Mouse (Mus musculus) erythroblast, adult 5-6 weeks (primary cell): Measurements from ENCODE around the gene Sox10. TPM values are rescaled to one million over a fixed set of nuclear protein-coding genes. Genes with fewer than 3 reads are reported as not detected.

Experiments used
- ATAC-seq: replicated peaks from 2 replicates; pipeline ENCODE4 v1.8.0; 2016; ENCODE audit warnings: moderate number of reproducible peaks, mild to moderate bottlenecking, moderate TSS enrichment, inconsistent platforms; ENCODE audit not compliant: poor library complexity, low FRiP score, severe bottlenecking
- total RNA-seq, 2 experiments: library from RNA; stranded (forward) in 1 of 2; stranded (reverse) in 1 of 2; fragments of 150-400 nt in 1 of 2; fragments of 200-764, 138-1000 nt in 1 of 2; gene quantifications; 2 replicates each; pipeline versions ENCODE4 v1.2.3 to v1.2.4; 2015 to 2017; ENCODE audit warnings: low replicate concordance in 2 of 2

Gene Sox10
- total RNA-seq, 2 experiments from 2014 or later: not detected

DNA sequence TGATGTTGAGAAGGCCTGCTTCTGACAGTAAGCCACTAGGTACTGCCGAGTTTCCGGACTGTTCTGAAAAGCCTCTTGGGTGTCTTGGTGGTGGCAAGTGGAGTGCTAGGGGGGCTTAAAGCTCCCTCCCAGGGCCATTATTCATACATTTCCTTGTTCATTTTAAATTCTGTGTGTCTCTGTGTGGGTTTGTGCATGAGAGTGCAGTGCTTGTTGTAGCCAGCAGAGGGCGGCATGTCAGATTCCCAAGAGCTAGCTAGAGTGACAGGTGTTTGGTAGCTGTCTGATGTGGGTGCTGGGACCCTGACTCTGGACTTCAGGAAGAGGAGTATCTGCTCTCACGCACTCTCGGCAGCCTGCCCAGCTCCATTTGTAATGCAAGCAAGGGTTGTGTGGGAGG is 36.8 kb downstream of the Sox10 start:
- ATAC-seq: no peak

DNA sequence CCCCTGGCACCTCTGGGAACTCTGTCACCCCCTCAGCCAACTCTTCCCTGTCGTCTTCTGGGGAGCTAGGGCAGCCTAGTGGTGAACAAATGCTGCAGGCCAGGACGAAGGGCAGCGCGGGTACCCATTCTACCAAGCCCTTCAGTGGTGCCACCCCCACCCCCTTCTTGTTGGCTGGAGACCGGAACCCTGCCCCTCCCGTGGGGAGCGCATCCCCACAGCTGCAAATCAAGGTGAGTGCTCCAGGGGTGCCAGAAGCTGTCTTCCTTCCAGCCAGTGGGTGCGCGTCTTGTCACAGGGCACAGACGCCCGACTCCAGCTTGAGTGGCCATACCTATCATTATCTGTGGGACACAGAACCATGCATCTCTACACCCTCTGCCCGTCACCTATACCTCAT is 37.9 kb downstream of the Sox10 start:
- ATAC-seq: no peak

DNA sequence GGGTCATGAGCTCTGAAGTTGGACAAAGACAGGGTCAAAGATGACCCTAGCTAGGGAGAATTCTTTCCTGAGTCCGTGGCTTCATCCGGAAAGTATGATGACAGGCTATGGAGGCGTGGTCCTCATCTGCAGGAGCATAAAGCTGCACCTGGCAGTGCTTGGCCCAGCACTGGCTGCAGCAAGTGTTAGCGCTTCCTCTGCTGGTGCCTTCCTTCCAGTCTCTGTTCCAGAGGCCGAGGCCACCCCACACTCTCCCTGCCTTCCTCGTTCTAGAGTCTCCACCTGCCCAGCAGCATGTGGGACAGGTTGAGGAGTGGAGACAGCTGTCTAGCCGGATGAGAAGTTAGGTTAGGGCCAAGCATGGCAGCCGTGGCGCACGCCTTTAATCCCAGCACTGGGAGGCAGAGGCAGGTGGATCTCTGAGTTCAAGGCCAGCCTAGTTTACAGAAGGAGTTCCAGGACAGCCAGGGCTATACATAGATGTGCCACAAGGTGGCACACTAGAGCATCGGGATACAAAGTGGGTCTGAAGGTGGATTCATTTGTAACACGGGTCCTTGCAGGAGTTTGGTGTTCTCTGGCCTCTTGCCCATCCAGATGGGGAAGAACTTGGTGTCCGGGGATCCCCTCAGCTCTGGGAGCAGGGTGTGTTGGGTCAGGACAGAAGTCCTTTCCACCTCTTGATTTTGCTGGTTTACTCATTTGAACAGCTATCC is 38.7 kb downstream of the Sox10 start:
- ATAC-seq: no peak

DNA sequence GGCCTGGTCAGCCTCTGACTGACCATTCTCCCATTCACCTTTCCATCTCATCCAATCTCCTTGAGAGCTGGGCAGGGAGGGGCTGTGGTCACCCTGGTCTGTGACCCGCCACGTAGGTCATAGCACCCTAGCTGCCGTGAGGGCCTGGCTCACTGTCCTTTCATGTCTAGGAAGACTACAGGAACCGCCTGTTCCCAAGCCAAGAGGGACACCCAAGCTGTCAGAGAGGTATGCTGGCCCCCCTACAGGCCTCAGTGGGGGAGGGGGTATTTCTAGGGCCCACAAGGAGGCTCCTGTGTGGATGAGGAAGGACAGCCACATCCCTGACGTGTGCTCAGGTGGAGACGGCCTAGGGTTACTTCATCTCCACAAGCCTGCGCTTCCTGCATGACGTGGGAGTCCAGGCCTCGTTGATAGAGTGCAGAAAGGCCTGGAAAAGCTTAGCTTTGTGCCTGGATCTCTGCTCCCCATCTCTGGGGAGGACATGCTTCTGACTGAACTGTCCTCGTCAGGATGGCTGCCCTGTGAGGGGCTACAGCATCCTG is 40.6 kb downstream of the Sox10 start:
- no peak for ATAC-seq

DNA sequence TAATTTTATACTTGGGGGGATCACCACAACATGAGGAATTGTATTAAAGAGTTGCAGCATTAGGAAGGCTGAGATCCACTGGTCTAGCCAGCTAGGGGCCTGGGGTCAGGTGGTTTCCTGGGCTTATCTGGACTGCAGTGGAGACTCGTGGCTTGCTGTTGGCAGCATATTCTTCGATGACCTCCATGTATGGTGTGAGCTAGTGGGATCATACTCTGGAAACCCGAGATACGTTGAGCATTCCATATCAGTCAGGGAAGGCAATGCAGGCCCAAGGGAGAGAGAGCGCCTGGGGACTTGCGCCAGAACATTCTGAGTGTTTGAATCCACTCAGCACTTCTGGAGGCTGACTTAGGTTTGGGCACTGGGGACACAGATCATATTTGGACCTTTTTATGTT is 41.3 kb downstream of the Sox10 start:
- no peak for ATAC-seq

DNA sequence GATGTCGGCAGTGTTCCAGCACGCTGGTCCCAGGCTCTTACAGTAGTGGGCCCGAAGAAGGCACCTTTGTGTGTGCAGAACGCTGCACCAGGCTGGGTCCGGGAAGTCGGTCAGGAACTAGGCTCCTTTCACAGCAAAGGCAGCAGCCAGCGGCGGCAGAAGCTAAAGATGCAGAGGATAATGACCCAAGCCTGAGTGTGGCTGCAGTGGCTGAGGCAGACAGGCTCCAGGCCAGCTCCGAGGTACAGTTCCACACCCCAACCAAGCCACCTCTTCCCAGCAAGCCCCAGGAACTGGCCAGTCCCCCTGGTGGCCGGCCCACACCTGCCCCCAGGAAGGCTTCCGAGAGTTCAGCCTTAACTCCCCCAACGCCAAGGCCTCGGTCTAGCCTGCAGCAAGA is 42.5 kb downstream of the Sox10 start:
- ATAC-seq: no peak

DNA sequence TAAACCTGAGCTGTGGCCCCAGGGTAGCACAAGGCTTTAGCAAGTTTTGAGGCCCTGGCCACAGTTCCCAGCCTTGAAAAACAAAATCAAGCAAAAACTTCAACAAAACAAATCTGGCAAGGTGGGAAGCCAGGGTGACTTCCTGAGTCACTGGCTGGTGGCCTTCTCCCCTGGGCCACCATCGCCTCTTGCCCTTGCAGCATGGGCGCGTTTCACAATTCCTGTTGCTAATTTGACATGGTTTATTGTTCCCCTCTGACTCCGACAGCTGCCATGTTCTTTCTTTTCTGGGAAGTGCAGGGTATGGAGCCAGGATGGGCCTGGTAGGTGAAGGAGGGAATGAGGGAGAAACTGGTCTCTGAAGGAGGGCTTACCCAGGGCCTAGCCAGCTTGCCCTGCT is 42.9 kb downstream of the Sox10 start:
- ATAC-seq: no peak

DNA sequence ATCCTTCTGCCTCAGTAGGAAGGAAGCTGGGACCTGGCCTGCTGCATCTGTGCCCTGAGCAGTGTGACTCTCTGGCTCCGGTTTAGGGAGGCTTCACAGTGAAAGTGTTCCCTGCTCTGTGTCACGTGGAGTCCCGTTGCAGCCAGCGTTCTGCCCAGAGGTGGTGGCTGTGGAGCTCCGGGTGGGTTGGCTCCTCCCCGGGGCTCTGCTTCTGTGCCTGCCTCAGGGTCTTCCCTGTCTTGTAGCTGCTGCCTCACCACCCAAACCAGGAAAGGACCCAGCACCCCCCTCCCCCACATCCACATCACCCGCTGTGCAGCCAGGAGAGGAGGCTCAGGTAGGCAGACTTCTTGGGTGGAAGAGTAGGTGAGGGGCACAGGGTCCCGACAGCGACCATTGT is 45.5 kb downstream of the Sox10 start:
- ATAC-seq: no peak

DNA sequence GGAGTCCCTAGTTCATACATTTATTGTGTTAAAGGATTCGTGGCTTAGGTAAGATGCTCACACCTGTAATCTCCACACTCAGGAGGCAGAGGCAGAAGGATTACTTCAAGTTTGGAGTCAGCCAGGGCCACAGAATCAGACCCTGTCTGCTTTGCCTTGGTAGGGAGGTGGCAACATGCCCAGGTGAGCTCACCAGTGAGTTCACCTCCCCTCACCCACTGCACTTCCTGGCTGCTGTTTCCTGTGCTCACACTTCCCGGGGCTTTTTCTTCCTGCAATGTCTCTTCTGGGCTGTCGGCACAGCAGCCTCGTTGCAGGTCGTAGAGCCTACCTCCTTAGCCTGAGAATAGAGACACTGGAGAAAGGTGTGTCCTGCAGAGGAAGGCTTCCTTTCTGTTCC is 49.8 kb downstream of the Sox10 start:
- ATAC-seq: no peak

DNA sequence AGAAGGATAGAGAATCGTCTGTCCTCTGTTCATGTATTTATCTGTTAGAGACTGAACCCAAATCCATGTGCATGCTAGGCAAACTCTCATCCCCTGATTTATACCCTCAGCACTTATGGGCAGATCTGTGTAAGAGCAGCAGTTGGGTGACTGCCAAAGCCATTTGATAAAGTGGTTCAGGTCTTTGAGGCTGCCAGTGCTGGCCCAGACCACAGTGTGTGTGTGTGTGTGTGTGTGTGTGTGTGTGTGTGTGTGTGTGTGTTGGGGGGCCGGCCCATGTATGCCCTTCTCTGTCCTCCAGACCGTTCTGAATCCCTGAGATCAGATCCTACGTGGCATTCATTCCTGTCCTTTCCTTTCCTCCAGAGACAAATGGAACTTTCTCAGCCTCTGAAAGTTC is 53.3 kb downstream of the Sox10 start:
- no peak for ATAC-seq

DNA sequence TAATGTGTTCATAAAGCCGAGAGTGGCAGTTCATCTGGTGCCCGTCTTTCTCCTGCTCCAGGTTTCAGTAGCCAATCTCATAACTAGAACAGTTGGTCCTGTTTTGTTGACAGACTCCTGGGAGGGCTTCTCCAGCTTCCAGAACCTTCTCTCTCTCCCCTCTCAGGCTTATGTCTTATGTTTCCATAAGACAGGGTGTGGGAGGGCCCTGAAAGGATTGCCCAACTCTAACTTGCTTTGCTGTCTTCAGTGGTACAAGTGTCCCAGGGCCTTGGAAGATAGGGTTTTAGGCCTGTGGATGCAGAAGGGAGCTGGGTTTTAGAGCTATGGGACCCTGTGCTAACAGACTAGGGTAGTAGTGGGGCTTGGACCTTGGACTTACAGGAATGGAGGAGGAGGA is 54.5 kb downstream of the Sox10 start:
- ATAC-seq: no peak

DNA sequence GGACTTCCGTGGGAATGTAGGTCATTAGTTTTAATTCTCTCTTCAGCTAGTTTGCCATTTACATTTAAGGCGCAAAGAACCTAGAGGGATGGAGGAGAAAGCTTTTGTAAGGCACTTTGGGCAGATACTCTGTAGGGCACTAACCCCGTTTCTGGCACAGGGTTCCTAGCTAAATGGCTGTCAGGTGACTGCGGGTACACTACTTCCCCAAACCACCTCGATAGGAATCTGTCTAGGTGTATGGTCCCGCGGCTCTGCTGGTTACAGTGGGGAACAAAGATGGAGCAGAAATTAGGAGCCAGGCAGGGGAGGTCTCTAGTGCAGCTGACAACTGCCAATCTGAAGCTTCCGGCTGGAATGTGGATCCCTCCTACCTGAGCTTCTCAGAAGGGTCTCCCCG is 55.0 kb downstream of the Sox10 start:
- no peak for ATAC-seq

DNA sequence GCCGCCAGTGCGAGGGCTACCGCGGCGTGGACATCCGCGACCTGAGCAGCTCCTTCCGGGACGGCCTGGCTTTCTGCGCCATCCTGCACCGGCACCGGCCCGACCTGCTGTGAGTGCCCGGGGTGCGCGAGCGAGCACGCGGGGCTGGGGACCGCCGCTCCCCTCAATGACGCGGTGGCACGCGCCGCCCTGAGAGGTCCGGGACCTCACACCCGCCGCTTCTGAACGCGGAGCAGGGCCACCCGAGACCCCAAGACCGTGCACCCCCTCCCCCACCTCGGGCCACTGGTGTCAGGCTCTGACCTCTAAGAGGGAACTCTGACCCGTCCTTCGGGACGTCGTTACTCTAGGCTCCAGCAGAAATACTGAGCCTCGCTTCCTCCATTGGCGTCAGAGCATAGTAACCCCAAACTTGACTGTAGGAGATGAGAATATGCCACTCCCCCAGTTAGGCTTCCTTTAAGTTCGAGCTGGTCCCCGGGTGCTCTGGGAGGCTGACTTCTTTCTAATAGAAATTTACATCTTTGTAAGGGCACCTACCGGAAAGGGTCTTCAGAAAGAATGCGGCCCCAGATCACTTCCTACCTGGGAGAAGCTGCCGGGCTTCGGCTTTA is 55.6 kb downstream of the Sox10 start:
- no peak for ATAC-seq

DNA sequence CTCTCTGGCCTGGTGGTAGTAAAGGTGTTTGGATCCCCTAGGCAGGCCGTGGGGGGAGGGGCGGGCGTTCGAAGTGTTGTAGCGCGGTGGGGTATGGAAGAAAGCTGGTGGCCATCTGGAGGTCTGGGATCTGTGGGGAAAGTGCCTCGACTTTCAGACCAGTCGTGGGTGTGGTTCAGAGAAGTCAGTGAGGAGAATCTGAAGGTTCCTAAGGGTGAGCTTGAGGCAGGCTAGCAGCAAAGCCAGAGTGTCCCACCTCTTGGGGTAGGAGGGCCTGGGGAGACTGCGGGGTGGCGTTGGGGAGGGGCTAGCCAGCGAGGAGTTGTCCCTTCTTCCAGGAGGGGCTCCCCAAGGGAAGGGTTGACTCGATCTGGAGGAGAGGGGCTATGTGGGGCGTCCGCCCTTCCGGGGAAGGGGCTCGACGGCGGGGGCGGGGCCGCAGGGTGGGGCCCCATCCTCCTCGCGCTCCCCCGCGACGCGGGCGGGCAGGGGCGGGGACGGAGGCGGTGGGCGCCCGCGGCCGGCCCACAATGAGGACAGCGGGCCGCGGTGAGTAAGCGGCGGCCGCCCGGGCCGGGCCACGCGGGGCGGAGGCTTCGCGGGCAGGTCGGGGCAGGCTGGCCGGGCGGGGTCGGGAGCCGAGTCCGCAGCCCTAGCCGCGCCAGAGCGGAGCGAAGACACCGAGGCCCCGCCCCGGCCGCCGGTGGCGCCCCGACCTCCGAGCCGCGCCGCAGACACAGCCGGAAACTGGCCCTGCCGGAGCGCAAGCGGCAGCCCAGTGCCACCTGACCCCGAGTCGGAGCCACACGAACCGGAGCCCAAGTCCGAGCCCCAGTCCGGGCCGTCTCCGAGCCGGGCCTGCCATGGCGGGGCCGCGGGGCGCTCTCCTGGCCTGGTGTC is 56.4 kb downstream of the Sox10 start, which contains the start of gene Micall1:
Gene Micall1, plus strand, starts transcription at position 478 of the 900 bp plus-strand sequence.
- no peak for ATAC-seq

DNA sequence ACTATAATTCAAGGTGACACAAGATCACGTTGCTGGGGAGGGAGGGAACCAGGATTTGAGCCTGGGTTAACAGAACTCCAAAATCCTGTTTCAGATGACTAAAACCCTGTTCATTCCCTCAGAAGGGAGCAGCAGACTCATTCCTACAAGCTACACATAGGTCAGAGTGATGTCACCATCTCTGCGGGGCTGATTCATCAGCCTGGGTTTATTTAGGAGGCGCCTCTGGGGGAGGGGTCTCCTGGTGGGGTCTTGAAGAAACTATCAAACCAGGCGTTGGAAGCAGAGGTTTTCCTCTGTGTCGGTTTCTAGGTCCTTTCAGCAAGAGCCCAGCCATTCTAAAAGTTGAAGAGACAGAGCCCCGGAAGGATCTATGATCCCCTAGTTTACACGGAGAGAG is 57.1 kb downstream of the Sox10 start:
- no peak for ATAC-seq

DNA sequence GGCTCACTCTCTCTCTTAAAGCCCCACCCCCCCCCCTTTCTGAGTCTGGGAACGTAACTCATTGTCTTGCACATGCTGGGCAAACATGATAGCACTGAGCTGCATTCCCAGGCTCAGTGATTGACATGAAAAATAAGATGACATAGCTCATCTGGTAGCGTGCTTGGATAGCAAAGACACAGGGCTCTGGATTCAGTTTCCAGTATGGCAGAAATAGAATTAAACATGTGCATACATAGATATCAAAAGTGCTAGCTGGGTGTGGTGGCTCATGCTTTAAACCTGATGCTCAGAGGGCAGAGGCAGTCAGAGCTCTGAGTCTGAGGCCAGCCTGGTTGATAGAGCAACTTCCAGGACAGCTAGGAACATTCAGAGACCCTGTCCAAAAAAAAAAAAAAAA is 59.2 kb downstream of the Sox10 start:
- 0 out of 2 replicates have a peak, but pooled peaks have one; percentile 33 for ATAC-seq

Other genes with a start within 250 kb of the Sox10 start
- 46.1 and 56.2 TPM in 2 replicates for gene Lgals1, start 238.5 kb downstream of the Sox10 start, total RNA-seq (2015; ENCODE audit: low replicate concordance)
- 77.5 and 79.0 TPM in 2 replicates for gene Lgals1, start 238.5 kb downstream of the Sox10 start, total RNA-seq (2017; ENCODE audit: low replicate concordance)
- gene Nol12, start 230.3 kb downstream of the Sox10 start, total RNA-seq (2015; ENCODE audit: low replicate concordance): 1.5 and 6.1 TPM in 2 replicates
- 7.6 and 10.7 TPM in 2 replicates for gene Nol12, start 230.3 kb downstream of the Sox10 start, total RNA-seq (2017; ENCODE audit: low replicate concordance)
- gene Triobp, start 217.5 kb downstream of the Sox10 start, total RNA-seq (2015; ENCODE audit: low replicate concordance): 42.6 and 43.6 TPM in 2 replicates
- gene Triobp, start 217.5 kb downstream of the Sox10 start, total RNA-seq (2017; ENCODE audit: low replicate concordance): 16.3 and 20.9 TPM in 2 replicates
- gene H1f0, start 136.8 kb downstream of the Sox10 start, total RNA-seq (2015; ENCODE audit: low replicate concordance): 6.5 and 8.6 TPM in 2 replicates
- 8.2 and 20.5 TPM in 2 replicates for gene H1f0, start 136.8 kb downstream of the Sox10 start, total RNA-seq (2017; ENCODE audit: low replicate concordance)
- not detected in 2 replicates for gene Galr3, start 123.4 kb downstream of the Sox10 start, total RNA-seq (2015; ENCODE audit: low replicate concordance)
- gene Galr3, start 123.4 kb downstream of the Sox10 start, total RNA-seq (2017; ENCODE audit: low replicate concordance): not detected in 2 replicates
- 12.3 and 20.0 TPM in 2 replicates for gene Ankrd54, start 102.3 kb downstream of the Sox10 start, total RNA-seq (2015; ENCODE audit: low replicate concordance)
- gene Ankrd54, start 102.3 kb downstream of the Sox10 start, total RNA-seq (2017; ENCODE audit: low replicate concordance): 7.5 and 11.4 TPM in 2 replicates
- gene Eif3l, start 90.1 kb downstream of the Sox10 start, total RNA-seq (2015; ENCODE audit: low replicate concordance): 29.4 and 47.6 TPM in 2 replicates
- gene Eif3l, start 90.1 kb downstream of the Sox10 start, total RNA-seq (2017; ENCODE audit: low replicate concordance): 51.3 and 56.2 TPM in 2 replicates
- gene Micall1, start 56.3 kb downstream of the Sox10 start, total RNA-seq (2015; ENCODE audit: low replicate concordance): 0.77 and 1.9 TPM in 2 replicates
- gene Micall1, start 56.3 kb downstream of the Sox10 start, total RNA-seq (2017; ENCODE audit: low replicate concordance): 0.68 and 0.98 TPM in 2 replicates
- 16.1 and 20.7 TPM in 2 replicates for gene Polr2f, start 24.2 kb downstream of the Sox10 start, total RNA-seq (2015; ENCODE audit: low replicate concordance)
- gene Polr2f, start 24.2 kb downstream of the Sox10 start, total RNA-seq (2017; ENCODE audit: low replicate concordance): 10.8 and 13.9 TPM in 2 replicates
- gene 1700088E04Rik, start 24.0 kb downstream of the Sox10 start, total RNA-seq (2015; ENCODE audit: low replicate concordance): not detected in 2 replicates
- not detected in 2 replicates for gene 1700088E04Rik, start 24.0 kb downstream of the Sox10 start, total RNA-seq (2017; ENCODE audit: low replicate concordance)
- gene Pick1, start 63.9 kb upstream of the Sox10 start, total RNA-seq (2015; ENCODE audit: low replicate concordance): 1.3 TPM in 1 of 2 replicates, not detected in the other
- gene Pick1, start 63.9 kb upstream of the Sox10 start, total RNA-seq (2017; ENCODE audit: low replicate concordance): 1.3 and 4.9 TPM in 2 replicates
- not detected in 2 replicates for gene Gm49486, start 64.2 kb upstream of the Sox10 start, total RNA-seq (2015; ENCODE audit: low replicate concordance)
- not detected in 2 replicates for gene Gm49486, start 64.2 kb upstream of the Sox10 start, total RNA-seq (2017; ENCODE audit: low replicate concordance)
- gene Slc16a8, start 89.5 kb upstream of the Sox10 start, total RNA-seq (2015; ENCODE audit: low replicate concordance): not detected in 2 replicates
- not detected in 2 replicates for gene Slc16a8, start 89.5 kb upstream of the Sox10 start, total RNA-seq (2017; ENCODE audit: low replicate concordance)
- gene Baiap2l2, start 120.3 kb upstream of the Sox10 start, total RNA-seq (2015; ENCODE audit: low replicate concordance): not detected in 2 replicates
- not detected in 2 replicates for gene Baiap2l2, start 120.3 kb upstream of the Sox10 start, total RNA-seq (2017; ENCODE audit: low replicate concordance)
- gene Pla2g6, start 163.2 kb upstream of the Sox10 start, total RNA-seq (2015; ENCODE audit: low replicate concordance): 1.9 and 4.6 TPM in 2 replicates
- gene Pla2g6, start 163.2 kb upstream of the Sox10 start, total RNA-seq (2017; ENCODE audit: low replicate concordance): 4.0 and 4.9 TPM in 2 replicates
- not detected in 2 replicates for gene Maff, start 181.4 kb upstream of the Sox10 start, total RNA-seq (2015; ENCODE audit: low replicate concordance)
- not detected in 2 replicates for gene Maff, start 181.4 kb upstream of the Sox10 start, total RNA-seq (2017; ENCODE audit: low replicate concordance)
- 4.8 and 5.2 TPM in 2 replicates for gene Tmem184b, start 238.3 kb upstream of the Sox10 start, total RNA-seq (2015; ENCODE audit: low replicate concordance)
- gene Tmem184b, start 238.3 kb upstream of the Sox10 start, total RNA-seq (2017; ENCODE audit: low replicate concordance): 2.6 and 9.4 TPM in 2 replicates